Mouse (Mus musculus): ENCODE data around the gene Rgl3.

DNA sequence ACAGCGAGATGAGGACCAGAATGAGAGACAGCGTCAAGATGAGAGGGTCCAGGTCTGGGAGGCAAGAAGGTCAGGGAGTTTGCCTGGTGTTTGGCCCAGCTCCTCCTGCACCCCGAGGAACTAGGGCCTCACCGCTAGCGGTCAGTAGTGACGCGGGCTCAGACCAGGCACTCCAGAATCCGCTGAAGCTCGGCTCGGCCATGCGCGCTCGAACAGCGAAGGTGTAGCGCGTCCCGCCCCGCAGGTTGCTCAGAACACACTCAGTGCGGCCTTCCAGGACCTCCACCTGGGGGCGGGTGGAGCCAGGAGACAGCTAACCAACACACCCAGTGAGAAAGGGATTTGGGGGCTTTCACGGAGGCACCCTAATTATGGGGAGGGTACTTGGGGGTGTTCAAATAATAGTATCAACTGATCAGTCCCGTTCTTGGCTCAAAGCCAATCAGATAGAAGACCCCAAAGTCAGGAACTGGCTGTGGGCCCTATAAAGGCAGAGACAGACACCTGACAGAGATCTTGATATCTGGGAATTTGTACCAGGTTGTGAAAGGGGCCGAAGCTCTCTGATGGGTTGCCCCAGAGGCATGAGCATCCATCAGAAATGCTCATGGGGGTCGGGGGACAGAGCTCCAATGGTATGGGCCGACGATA is 28.6 kb downstream of the Rgl3 start:
- TF ChIP-seq CTCF (IDR thresholded peaks at IDR 0.05; ENCODE audit: insufficient read depth, low read length) (no peak), POLR2A (IDR thresholded peaks at IDR 0.05; ENCODE audit: borderline replicate concordance, extremely low read depth, low read depth, low read length) (no peak)

All from lung, adult 2 months (tissue).